Mouse (Mus musculus) forebrain, embryonic 16.5 days (tissue): ENCODE results near the gene Cactin. TPM values are rescaled to one million over a fixed set of nuclear protein-coding genes. Genes with fewer than 3 reads are reported as not detected.

Source experiments
- ATAC-seq: fragments of 200-750 bp; cut with Nextera tagmentation; 2 replicates; pipeline ENCODE4 v1.8.0; 2017; ENCODE audit warnings: mild to moderate bottlenecking, moderate library complexity
- H3K27ac ChIP-seq: fragments of 300-500 bp; sonication (generic); 2 replicates; pipeline ENCODE4 v1.5.1; 2014; ENCODE audit warnings: low read length, control low read depth
- H3K27me3 ChIP-seq: fragments of 300-500 bp; sonication (generic); replicated peaks from 2 replicates; pipeline ENCODE4 v1.6.1; 2014; ENCODE audit warnings: low read length; ENCODE audit not compliant: control insufficient read depth, insufficient read depth
- H3K36me3 ChIP-seq: fragments of 300-500 bp; sonication (generic); 2 replicates; pipeline ENCODE4 v1.6.1; 2014; ENCODE audit not compliant: control insufficient read depth, insufficient read depth
- H3K4me1 ChIP-seq: fragments of 300-500 bp; sonication (generic); replicated peaks from 2 replicates; pipeline ENCODE4 v1.6.1; 2014; ENCODE audit warnings: low read length; ENCODE audit not compliant: control insufficient read depth, insufficient read depth
- H3K4me2 ChIP-seq: fragments of 300-500 bp; sonication (generic); 2 replicates; pipeline ENCODE4 v1.6.1; 2014; ENCODE audit warnings: mild to moderate bottlenecking, low read length, control low read depth
- H3K4me3 ChIP-seq: fragments of 300-500 bp; sonication (generic); replicated peaks from 2 replicates; pipeline ENCODE4 v1.5.1; 2014; ENCODE audit warnings: mild to moderate bottlenecking, low read length, control low read depth
- H3K9ac ChIP-seq: fragments of 300-500 bp; sonication (generic); replicated peaks from 2 replicates; pipeline ENCODE4 v1.6.1; 2014; ENCODE audit warnings: low read depth, low read length, control low read depth
- H3K9me3 ChIP-seq: fragments of 300-500 bp; sonication (generic); 2 replicates; pipeline ENCODE4 v1.6.1; 2016; ENCODE audit warnings: low read length; ENCODE audit not compliant: control insufficient read depth
- WGBS: fragments of 180-500 bp; shearing (Covaris S2); extraction: QIAGEN DNeasy Blood & Tissue Kit; methylation state at CpG from one replicate; pipeline ENCODE4 v1.1.7; 2014; 5-methylcytosine and 5-hydroxymethylcytosine counted together
- polyA plus RNA-seq: library from polyadenylated mRNA; unstranded; fragments of >200 nt; fragmentation: Nextera tagmentation; extraction: Ambion mirVana; gene quantifications from 2 replicates; pipeline ENCODE4 v1.2.1, GENCODE M21; 2015

Gene Cactin
- polyA plus RNA-seq, 1 experiment from 2014 or later: 38.3 TPM

DNA sequence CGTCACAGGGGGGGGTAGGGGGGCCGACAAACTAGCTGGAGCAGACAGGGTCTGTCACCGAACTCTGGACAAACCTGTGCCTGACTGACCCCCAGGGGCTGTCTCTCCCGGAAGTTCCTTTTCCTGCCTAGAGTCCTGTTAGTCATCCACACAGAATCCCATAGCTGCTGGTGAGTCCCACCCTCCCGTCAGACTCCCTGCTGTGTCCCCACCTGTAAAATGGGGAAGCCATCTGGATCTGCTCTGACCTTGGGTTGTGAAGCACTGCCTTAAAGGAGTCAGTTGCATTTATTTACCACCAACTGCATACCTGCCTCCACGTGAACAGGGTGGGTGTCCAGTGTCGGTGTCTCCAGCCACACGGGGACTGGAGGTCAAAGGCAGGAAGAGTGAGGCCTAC lies 26.5 kb upstream of the Cactin start:
- no peak for ATAC-seq
- 68% methylated on average over 8 of the region's 8 CpGs for WGBS

GRCm38 (mm10) chr10:81295185-81295584 lies 25.7 kb upstream of the Cactin start:
- peaks cover 28% of the 10 kb centered on the region for H3K4me1 ChIP-seq
- H3K36me3 ChIP-seq: no peaks in the 10 kb centered on the region
- no peaks in the 10 kb centered on the region for H3K9me3 ChIP-seq
- no peak overlapping the region for H3K9ac ChIP-seq
- H3K4me3 ChIP-seq: no peak overlapping the region
- ATAC-seq: no peak
- no peak overlapping the region; the same call in 1 of the 2 replicates for H3K4me2 ChIP-seq
- H3K27me3 ChIP-seq: no peaks in the 10 kb centered on the region
- WGBS: 84% methylated on average over 6 of the region's 6 CpGs
- H3K27ac ChIP-seq: no peak overlapping the region

More for the DNA sequence above, 26.5 kb upstream of the Cactin start:
- Histone ChIP-seq H3K36me3 (no peaks in the 10 kb centered on the region), H3K27ac (no peak overlapping the region), H3K9me3 (no peaks in the 10 kb centered on the region), H3K4me2 (peak overlapping the region; percentile 98), H3K4me1 (peaks cover 29% of the 10 kb centered on the region), H3K9ac (peak overlapping the region; percentile 95), H3K4me3 (peak overlapping the region; percentile 99), H3K27me3 (no peaks in the 10 kb centered on the region)

- no peak for ATAC-seq
- Histone ChIP-seq H3K4me2 (no peak overlapping the region), H3K27ac (no peak overlapping the region), H3K27me3 (no peaks in the 10 kb centered on the region), H3K4me3 (no peak overlapping the region), H3K9ac (no peak overlapping the region), H3K4me1 (peaks cover 19% of the 10 kb centered on the region), H3K9me3 (no peaks in the 10 kb centered on the region), H3K36me3 (no peaks in the 10 kb centered on the region)
- 84% methylated on average over 6 of the region's 6 CpGs for WGBS
Observed at GRCm38 (mm10) chr10:81297246-81297645, 23.7 kb upstream of the Cactin start.

GRCm38 (mm10) chr10:81297845-81298244 lies 23.1 kb upstream of the Cactin start:
- WGBS: 75% methylated on average over 9 of the region's 10 CpGs
- no peak for ATAC-seq
- Histone ChIP-seq H3K27ac (no peak overlapping the region; the same call in 1 of the 2 replicates), H3K36me3 (no peaks in the 10 kb centered on the region), H3K27me3 (no peaks in the 10 kb centered on the region), H3K9ac (no peak overlapping the region), H3K9me3 (no peaks in the 10 kb centered on the region), H3K4me2 (no peak overlapping the region), H3K4me1 (peaks cover 25% of the 10 kb centered on the region), H3K4me3 (no peak overlapping the region)

- Histone ChIP-seq H3K4me2 (no peak overlapping the region), H3K9ac (no peak overlapping the region), H3K4me1 (peaks cover 32% of the 10 kb centered on the region), H3K27ac (peak overlapping the region; percentile 44), H3K4me3 (no peak overlapping the region), H3K36me3 (no peaks in the 10 kb centered on the region), H3K27me3 (no peaks in the 10 kb centered on the region), H3K9me3 (no peaks in the 10 kb centered on the region)
- no peak for ATAC-seq
- 94% methylated on average over 17 of the region's 17 CpGs for WGBS
Observed at GRCm38 (mm10) chr10:81298369-81299100, 22.4 kb upstream of the Cactin start.

DNA sequence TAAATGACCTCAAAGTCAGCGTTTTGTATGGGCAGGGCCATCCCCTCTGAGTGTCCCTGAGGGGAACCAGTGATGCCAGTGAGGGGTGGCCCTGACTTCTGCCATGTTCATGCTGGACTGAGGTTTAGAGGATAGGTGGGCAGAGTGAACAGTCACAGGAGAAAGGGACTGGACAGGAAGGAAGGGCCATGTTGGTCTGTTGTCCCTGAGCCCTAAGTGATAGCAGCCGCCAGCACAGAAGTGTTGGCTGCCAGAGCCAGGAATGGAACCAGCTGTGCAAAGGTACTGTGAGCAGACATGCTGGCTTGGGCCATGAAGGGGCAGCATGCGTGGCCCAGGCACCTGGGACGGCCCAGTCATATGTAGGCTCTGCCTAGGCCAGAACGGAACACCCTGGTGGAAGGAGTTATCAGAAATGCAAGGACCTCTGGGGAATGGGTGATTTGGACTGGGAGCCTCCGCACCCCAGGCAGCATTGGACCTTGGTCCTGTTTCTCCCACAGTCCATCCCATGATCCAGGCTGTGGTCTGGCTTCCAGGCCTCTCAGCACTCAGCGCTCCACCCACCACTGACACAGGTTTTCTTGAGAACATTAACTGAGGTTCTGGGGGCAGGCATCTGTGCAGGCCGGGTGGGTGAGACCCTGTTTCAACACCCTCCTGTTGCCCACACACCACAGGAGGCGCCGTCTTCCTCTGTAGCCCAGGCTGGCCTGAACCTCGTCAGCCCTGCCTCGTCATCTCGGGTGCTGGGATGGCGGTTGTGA lies 21.1 kb upstream of the Cactin start:
- Histone ChIP-seq H3K4me1 (peaks cover 20% of the 10 kb centered on the region), H3K4me2 (no peak overlapping the region), H3K9me3 (no peaks in the 10 kb centered on the region), H3K27me3 (no peaks in the 10 kb centered on the region), H3K4me3 (no peak overlapping the region), H3K36me3 (no peaks in the 10 kb centered on the region), H3K9ac (no peak overlapping the region), H3K27ac (no peak overlapping the region)
- 91% methylated on average over 14 of the region's 14 CpGs for WGBS
- no peak for ATAC-seq

DNA sequence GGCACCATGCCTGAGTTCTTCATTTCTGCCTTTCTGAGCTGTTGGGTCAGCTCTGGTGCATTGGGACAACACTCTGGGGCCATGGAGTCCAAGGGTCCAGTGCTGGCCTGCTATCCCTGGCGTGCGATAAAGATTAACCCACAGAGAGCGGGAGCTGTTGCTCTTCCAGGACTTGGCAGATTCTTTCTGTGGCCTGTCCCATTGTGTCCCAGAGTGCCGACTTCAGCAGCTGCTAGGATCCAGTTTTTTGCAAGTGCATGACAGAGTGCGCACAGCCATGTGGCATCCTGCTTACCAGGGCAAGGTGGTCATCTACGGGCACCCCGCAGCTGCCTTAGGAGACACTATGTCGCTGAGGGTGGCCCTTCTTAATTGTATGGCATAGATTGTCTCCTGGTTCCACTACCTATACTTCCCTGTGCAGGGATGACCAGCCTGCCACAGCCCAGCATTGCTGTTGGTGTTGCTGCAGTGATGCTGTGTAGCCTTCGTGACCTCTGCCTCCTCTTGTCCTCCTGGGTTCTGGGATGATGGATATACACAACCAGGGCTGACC lies 20.5 kb upstream of the Cactin start:
- Histone ChIP-seq H3K27me3 (no peaks in the 10 kb centered on the region), H3K4me2 (no peak overlapping the region), H3K27ac (no peak overlapping the region), H3K9me3 (no peaks in the 10 kb centered on the region), H3K4me1 (peaks cover 14% of the 10 kb centered on the region), H3K9ac (no peak overlapping the region), H3K4me3 (no peak overlapping the region), H3K36me3 (no peaks in the 10 kb centered on the region)
- WGBS: 86% methylated on average over 9 of the region's 9 CpGs
- no peak for ATAC-seq

DNA sequence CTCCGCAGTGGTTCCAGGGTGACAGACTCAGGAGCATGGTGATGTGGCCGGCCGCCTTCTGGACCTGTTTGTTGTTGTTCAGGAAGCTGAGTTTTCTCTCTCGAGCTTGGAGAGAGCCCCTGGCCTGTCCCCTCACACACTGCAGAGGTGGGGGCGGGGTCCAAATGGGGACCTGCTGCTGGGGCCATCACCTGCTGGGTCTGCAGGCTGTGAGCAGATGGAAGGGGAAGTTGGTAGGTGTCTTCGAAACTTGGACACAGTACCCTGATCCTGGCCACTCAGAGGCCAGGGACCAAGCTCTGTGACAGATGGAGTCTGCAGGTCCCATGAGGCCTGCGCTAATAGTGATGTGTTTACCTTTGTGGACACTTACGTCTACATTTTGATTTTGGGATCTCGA lies 19.6 kb upstream of the Cactin start:
- Histone ChIP-seq H3K27ac (no peak overlapping the region), H3K4me3 (no peak overlapping the region), H3K9me3 (no peaks in the 10 kb centered on the region), H3K4me1 (peaks cover 14% of the 10 kb centered on the region), H3K27me3 (no peaks in the 10 kb centered on the region), H3K9ac (no peak overlapping the region), H3K4me2 (no peak overlapping the region), H3K36me3 (peaks cover 1% of the 10 kb centered on the region)
- ATAC-seq: no peak
- WGBS: 86% methylated on average over 9 of the region's 9 CpGs

- H3K4me3 ChIP-seq: no peak overlapping the region
- peak overlapping the region; percentile 17; the same call in 1 of the 2 replicates for H3K9ac ChIP-seq
- no peak for ATAC-seq
- peaks cover 14% of the 10 kb centered on the region for H3K4me1 ChIP-seq
- H3K36me3 ChIP-seq: peaks cover 9% of the 10 kb centered on the region
- peak overlapping the region; percentile 61 for H3K27ac ChIP-seq
- no peaks in the 10 kb centered on the region for H3K27me3 ChIP-seq
- 72% methylated on average over 4 of the region's 4 CpGs for WGBS
- H3K4me2 ChIP-seq: no peak overlapping the region
- H3K9me3 ChIP-seq: no peaks in the 10 kb centered on the region
Observed at GRCm38 (mm10) chr10:81302288-81302687, 18.6 kb upstream of the Cactin start.
